Mouse (Mus musculus): ENCODE measurements at regions not wholly inside any gene's neighbourhood (a gene's known extent, or its start where the extent isn't known, plus 50 kb on each side); places are given as distances from the start of the nearest gene placed in this dataset.

- TF ChIP-seq EP300 (IDR thresholded peaks at IDR 0.05; ENCODE audit: insufficient read depth, low read depth, low read length) = no peak
- no peak for TF ChIP-seq CTCF (IDR thresholded peaks at IDR 0.05; ENCODE audit: low read depth, low read length)
- TF ChIP-seq POLR2A (IDR thresholded peaks at IDR 0.05; ENCODE audit: insufficient read depth, low read length) = no peak
Measured at GRCm38 (mm10) chr12:54492737-54493136, 163.6 kb downstream of the Sptssa start.
